Mouse (Mus musculus): Measurements from ENCODE around the gene Sufu. TPM values are rescaled to one million over a fixed set of nuclear protein-coding genes. Genes with fewer than 3 reads are reported as not detected.

Gene Sufu
- polyA plus RNA-seq, 1 experiment from 2014 or later = 21.4 TPM

GRCm38 (mm10) chr19:46479306-46480075, 82.8 kb downstream of the Sufu start:
- Histone ChIP-seq H3K27me3 (replicated peaks) (no peaks in the 10 kb centered on the region), H3K4me2 (replicated peaks) (0 out of 2 replicates have a peak overlapping the region, but pooled peaks have one; percentile 12), H3K36me3 (peaks cover 4% of the 10 kb centered on the region; the same call in 1 of the 2 replicates), H3K4me1 (replicated peaks) (peaks cover 50% of the 10 kb centered on the region), H3K27ac (peak overlapping the region; percentile 71), H3K4me3 (replicated peaks) (no peak overlapping the region), H3K9ac (no peak overlapping the region), H3K9me3 (no peaks in the 10 kb centered on the region)
- ATAC-seq = peak; percentile 11; the same call in 1 of the 2 replicates
- WGBS = 55% methylated on average over 21 of the region's 21 CpGs

GRCm38 (mm10) chr19:46480624-46481345, 84.1 kb downstream of the Sufu start:
- H3K27me3 ChIP-seq (replicated peaks) = no peaks in the 10 kb centered on the region
- no peak overlapping the region for H3K4me3 ChIP-seq (replicated peaks)
- ATAC-seq = no peak
- no peaks in the 10 kb centered on the region for H3K9me3 ChIP-seq
- H3K27ac ChIP-seq = peak overlapping the region; percentile 14; the same call in 1 of the 2 replicates
- 0 out of 2 replicates have a peak, but pooled peaks cover under 1% of the 10 kb centered on the region for H3K36me3 ChIP-seq
- no peak overlapping the region for H3K9ac ChIP-seq
- no peak overlapping the region for H3K4me2 ChIP-seq (replicated peaks)
- WGBS = 61% methylated on average over 10 of the region's 10 CpGs
- H3K4me1 ChIP-seq (replicated peaks) = peaks cover 59% of the 10 kb centered on the region

- H3K27ac ChIP-seq = no peak overlapping the region; the same call in 1 of the 2 replicates
- H3K9me3 ChIP-seq = no peaks in the 10 kb centered on the region
- peaks cover 63% of the 10 kb centered on the region for H3K4me1 ChIP-seq (replicated peaks)
- ATAC-seq = no peak
- WGBS = 33% methylated on average over 3 of the region's 3 CpGs
- no peak overlapping the region for H3K4me2 ChIP-seq (replicated peaks)
- no peaks in the 10 kb centered on the region for H3K36me3 ChIP-seq
- no peak overlapping the region for H3K9ac ChIP-seq
- H3K27me3 ChIP-seq (replicated peaks) = no peaks in the 10 kb centered on the region
- H3K4me3 ChIP-seq (replicated peaks) = no peak overlapping the region
These were observed 84.7 kb downstream of the Sufu start for GRCm38 (mm10) chr19:46481352-46481751.

- Histone ChIP-seq H3K9ac (no peak overlapping the region), H3K4me2 (replicated peaks) (no peak overlapping the region), H3K36me3 (no peaks in the 10 kb centered on the region), H3K9me3 (no peaks in the 10 kb centered on the region), H3K4me1 (replicated peaks) (peaks cover 63% of the 10 kb centered on the region), H3K27ac (no peak overlapping the region), H3K4me3 (replicated peaks) (no peak overlapping the region), H3K27me3 (replicated peaks) (no peaks in the 10 kb centered on the region)
- no peak for ATAC-seq
- WGBS = 24% methylated on average over 4 of the region's 4 CpGs
These were observed 85.1 kb downstream of the Sufu start for GRCm38 (mm10) chr19:46481756-46482155.

- H3K27ac ChIP-seq = no peak overlapping the region
- H3K4me1 ChIP-seq (replicated peaks) = peaks cover 62% of the 10 kb centered on the region
- no peaks in the 10 kb centered on the region for H3K36me3 ChIP-seq
- 48% methylated on average over 17 of the region's 17 CpGs for WGBS
- H3K4me3 ChIP-seq (replicated peaks) = no peak overlapping the region
- H3K4me2 ChIP-seq (replicated peaks) = no peak overlapping the region
- no peak for ATAC-seq
- H3K27me3 ChIP-seq (replicated peaks) = no peaks in the 10 kb centered on the region
- no peak overlapping the region for H3K9ac ChIP-seq
- no peaks in the 10 kb centered on the region for H3K9me3 ChIP-seq
These were observed 86.3 kb downstream of the Sufu start for GRCm38 (mm10) chr19:46482896-46483516.

GRCm38 (mm10) chr19:46483701-46484328, 87.1 kb downstream of the Sufu start:
- ATAC-seq = no peak
- H3K36me3 ChIP-seq = no peaks in the 10 kb centered on the region
- H3K27ac ChIP-seq = 0 out of 2 replicates have a peak overlapping the region, but pooled peaks have one; percentile 38
- H3K4me2 ChIP-seq (replicated peaks) = no peak overlapping the region
- no peaks in the 10 kb centered on the region for H3K27me3 ChIP-seq (replicated peaks)
- no peak overlapping the region for H3K4me3 ChIP-seq (replicated peaks)
- peaks cover 53% of the 10 kb centered on the region for H3K4me1 ChIP-seq (replicated peaks)
- 74% methylated on average over 15 of the region's 15 CpGs for WGBS
- H3K9ac ChIP-seq = peak overlapping the region; percentile 5; the same call in 1 of the 2 replicates
- no peaks in the 10 kb centered on the region for H3K9me3 ChIP-seq

- 67% methylated on average over 5 of the region's 5 CpGs for WGBS
- Histone ChIP-seq H3K4me1 (replicated peaks) (peaks cover 46% of the 10 kb centered on the region), H3K4me3 (replicated peaks) (no peak overlapping the region), H3K9me3 (no peaks in the 10 kb centered on the region), H3K27ac (no peak overlapping the region), H3K4me2 (replicated peaks) (no peak overlapping the region), H3K36me3 (no peaks in the 10 kb centered on the region), H3K27me3 (replicated peaks) (no peaks in the 10 kb centered on the region), H3K9ac (no peak overlapping the region)
- no peak for ATAC-seq
These were observed 87.8 kb downstream of the Sufu start for GRCm38 (mm10) chr19:46484518-46484917.

GRCm38 (mm10) chr19:46485847-46486246, 89.2 kb downstream of the Sufu start:
- H3K4me2 ChIP-seq (replicated peaks) = peak overlapping the region; percentile 15; the same call in 1 of the 2 replicates
- peak; percentile 71 for ATAC-seq
- WGBS = 51% methylated on average over 9 of the region's 9 CpGs

GRCm38 (mm10) chr19:46486709-46487108, 90.0 kb downstream of the Sufu start:
- no peak overlapping the region for H3K4me3 ChIP-seq (replicated peaks)
- H3K4me1 ChIP-seq (replicated peaks) = peaks cover 36% of the 10 kb centered on the region
- 56% methylated on average over 2 of the region's 2 CpGs for WGBS
- no peaks in the 10 kb centered on the region for H3K36me3 ChIP-seq
- no peak overlapping the region for H3K27ac ChIP-seq
- no peak for ATAC-seq
- no peaks in the 10 kb centered on the region for H3K9me3 ChIP-seq
- H3K27me3 ChIP-seq (replicated peaks) = no peaks in the 10 kb centered on the region
- H3K4me2 ChIP-seq (replicated peaks) = no peak overlapping the region
- H3K9ac ChIP-seq = no peak overlapping the region

More at GRCm38 (mm10) chr19:46485847-46486246, 89.2 kb downstream of the Sufu start:
- Histone ChIP-seq H3K4me1 (replicated peaks) (peaks cover 45% of the 10 kb centered on the region), H3K9ac (no peak overlapping the region), H3K4me3 (replicated peaks) (no peak overlapping the region), H3K27ac (peak overlapping the region; percentile 75), H3K36me3 (no peaks in the 10 kb centered on the region), H3K27me3 (replicated peaks) (no peaks in the 10 kb centered on the region), H3K9me3 (no peaks in the 10 kb centered on the region)

GRCm38 (mm10) chr19:46489448-46489847, 92.8 kb downstream of the Sufu start:
- no peaks in the 10 kb centered on the region for H3K9me3 ChIP-seq
- H3K4me2 ChIP-seq (replicated peaks) = no peak overlapping the region
- peaks cover 13% of the 10 kb centered on the region; the same call in 1 of the 2 replicates for H3K4me1 ChIP-seq (replicated peaks)
- H3K36me3 ChIP-seq = no peaks in the 10 kb centered on the region
- H3K4me3 ChIP-seq (replicated peaks) = no peak overlapping the region
- no peak overlapping the region for H3K9ac ChIP-seq
- ATAC-seq = no peak
- no peak overlapping the region for H3K27ac ChIP-seq
- 95% methylated on average over 1 of the region's 1 CpGs for WGBS
- no peaks in the 10 kb centered on the region for H3K27me3 ChIP-seq (replicated peaks)

GRCm38 (mm10) chr19:46490634-46491033, 93.9 kb downstream of the Sufu start:
- H3K36me3 ChIP-seq = no peaks in the 10 kb centered on the region
- no peaks in the 10 kb centered on the region for H3K9me3 ChIP-seq
- ATAC-seq = 0 out of 2 replicates have a peak, but pooled peaks have one; percentile 35
- H3K9ac ChIP-seq = no peak overlapping the region
- no peaks in the 10 kb centered on the region for H3K27me3 ChIP-seq (replicated peaks)
- H3K27ac ChIP-seq = no peak overlapping the region
- H3K4me1 ChIP-seq (replicated peaks) = peaks cover 5% of the 10 kb centered on the region; the same call in 1 of the 2 replicates
- no peak overlapping the region for H3K4me3 ChIP-seq (replicated peaks)
- WGBS = 16% methylated on average over 2 of the region's 2 CpGs
- no peak overlapping the region for H3K4me2 ChIP-seq (replicated peaks)

GRCm38 (mm10) chr19:46495136-46495535, 98.4 kb downstream of the Sufu start:
- no peaks in the 10 kb centered on the region for H3K27me3 ChIP-seq (replicated peaks)
- 78% methylated on average over 8 of the region's 8 CpGs for WGBS
- H3K27ac ChIP-seq = no peak overlapping the region
- H3K4me2 ChIP-seq (replicated peaks) = no peak overlapping the region
- no peaks in the 10 kb centered on the region for H3K4me1 ChIP-seq (replicated peaks)
- no peak overlapping the region for H3K4me3 ChIP-seq (replicated peaks)
- no peaks in the 10 kb centered on the region for H3K36me3 ChIP-seq
- ATAC-seq = no peak
- H3K9me3 ChIP-seq = no peaks in the 10 kb centered on the region
- no peak overlapping the region for H3K9ac ChIP-seq

Data from intestine, embryonic 15.5 days (tissue).